Mouse (Mus musculus): ENCODE results near the gene Pax6. TPM values are rescaled to one million over a fixed set of nuclear protein-coding genes. Genes with fewer than 3 reads are reported as not detected.
A peak's percentile ranks its signal among the peaks of the same experiment; 100 is the strongest.

Gene Pax6
- total and polyA plus RNA-seq, 2 experiments from 2014 or later: 68.7 to 136 TPM

- Histone ChIP-seq H3K4me2 (ENCODE audit: low read depth, low read length) (no peak overlapping the region), H3K4me1 (ENCODE audit: insufficient read depth, low read length) (no peaks in the 10 kb centered on the region), H3K9me3 (ENCODE audit: low read length) (no peaks in the 10 kb centered on the region), H3K36me3 (ENCODE audit: insufficient read depth, low read length) (no peaks in the 10 kb centered on the region), H3K27ac (no peak overlapping the region), H3K9ac (replicated peaks; ENCODE audit: low read length) (no peak overlapping the region), H3K4me3 (ENCODE audit: low read length) (no peak overlapping the region), H3K27me3 (ENCODE audit: insufficient read depth, low read length) (no peaks in the 10 kb centered on the region)
- peak; percentile 49 for DNase-seq (ENCODE audit: low spot score)
- no peak for TF ChIP-seq CTCF (IDR thresholded peaks at IDR 0.05; ENCODE audit: low read depth)
- 48% methylated on average over 3 of the region's 3 CpGs for WGBS
- no peak for ATAC-seq
Observed at GRCm38 (mm10) chr2:105709126-105709525, 40.4 kb downstream of the Pax6 start.

GRCm38 (mm10) chr2:105710511-105710910 is 41.8 kb downstream of the Pax6 start:
- Histone ChIP-seq H3K9me3 (ENCODE audit: low read length) (no peaks in the 10 kb centered on the region), H3K4me1 (ENCODE audit: insufficient read depth, low read length) (no peaks in the 10 kb centered on the region), H3K27me3 (ENCODE audit: insufficient read depth, low read length) (no peaks in the 10 kb centered on the region), H3K9ac (replicated peaks; ENCODE audit: low read length) (no peak overlapping the region), H3K4me3 (ENCODE audit: low read length) (no peak overlapping the region), H3K27ac (no peak overlapping the region), H3K4me2 (ENCODE audit: low read depth, low read length) (no peak overlapping the region), H3K36me3 (ENCODE audit: insufficient read depth, low read length) (no peaks in the 10 kb centered on the region)
- no peak for TF ChIP-seq CTCF (IDR thresholded peaks at IDR 0.05; ENCODE audit: low read depth)
- DNase-seq (ENCODE audit: low spot score) (no peak), ATAC-seq (no peak)
- WGBS: 46% methylated on average over 3 of the region's 3 CpGs

- H3K27me3 ChIP-seq (ENCODE audit: insufficient read depth, low read length): no peaks in the 10 kb centered on the region
- DNase-seq (ENCODE audit: low spot score) (peak; percentile 71), ATAC-seq (peak; percentile 86)
- no peak overlapping the region for H3K4me3 ChIP-seq (ENCODE audit: low read length)
- no peak overlapping the region for H3K9ac ChIP-seq (replicated peaks; ENCODE audit: low read length)
- H3K4me1 ChIP-seq (ENCODE audit: insufficient read depth, low read length): no peaks in the 10 kb centered on the region
- WGBS: 40% methylated on average over 8 of the region's 8 CpGs
- H3K27ac ChIP-seq: peak overlapping the region; percentile 51
- no peak for TF ChIP-seq CTCF (IDR thresholded peaks at IDR 0.05; ENCODE audit: low read depth)
- H3K9me3 ChIP-seq (ENCODE audit: low read length): no peaks in the 10 kb centered on the region
- H3K36me3 ChIP-seq (ENCODE audit: insufficient read depth, low read length): no peaks in the 10 kb centered on the region
- H3K4me2 ChIP-seq (ENCODE audit: low read depth, low read length): no peak overlapping the region
Observed at GRCm38 (mm10) chr2:105715409-105716115, 46.9 kb downstream of the Pax6 start.

- H3K4me2 ChIP-seq (ENCODE audit: low read depth, low read length): no peak overlapping the region
- no peak for DNase-seq (ENCODE audit: low spot score)
- no peak overlapping the region for H3K27ac ChIP-seq
- no peak for TF ChIP-seq CTCF (IDR thresholded peaks at IDR 0.05; ENCODE audit: low read depth)
- no peaks in the 10 kb centered on the region for H3K4me1 ChIP-seq (ENCODE audit: insufficient read depth, low read length)
- H3K9ac ChIP-seq (replicated peaks; ENCODE audit: low read length): no peak overlapping the region
- no peaks in the 10 kb centered on the region for H3K27me3 ChIP-seq (ENCODE audit: insufficient read depth, low read length)
- H3K4me3 ChIP-seq (ENCODE audit: low read length): no peak overlapping the region
- ATAC-seq: no peak
- no peaks in the 10 kb centered on the region for H3K36me3 ChIP-seq (ENCODE audit: insufficient read depth, low read length)
- 60% methylated on average over 9 of the region's 9 CpGs for WGBS
- H3K9me3 ChIP-seq (ENCODE audit: low read length): no peaks in the 10 kb centered on the region
Observed at GRCm38 (mm10) chr2:105726657-105727056, 58.0 kb downstream of the Pax6 start.

GRCm38 (mm10) chr2:105730704-105731103 is 62.0 kb downstream of the Pax6 start:
- Histone ChIP-seq H3K27ac (no peak overlapping the region), H3K4me1 (ENCODE audit: insufficient read depth, low read length) (no peaks in the 10 kb centered on the region), H3K9me3 (ENCODE audit: low read length) (no peaks in the 10 kb centered on the region), H3K4me2 (ENCODE audit: low read depth, low read length) (no peak overlapping the region), H3K27me3 (ENCODE audit: insufficient read depth, low read length) (no peaks in the 10 kb centered on the region), H3K4me3 (ENCODE audit: low read length) (no peak overlapping the region), H3K36me3 (ENCODE audit: insufficient read depth, low read length) (no peaks in the 10 kb centered on the region), H3K9ac (replicated peaks; ENCODE audit: low read length) (no peak overlapping the region)
- WGBS: 90% methylated on average over 3 of the region's 3 CpGs
- no peak for DNase-seq (ENCODE audit: low spot score)
- TF ChIP-seq CTCF (IDR thresholded peaks at IDR 0.05; ENCODE audit: low read depth): no peak
- no peak for ATAC-seq

- Histone ChIP-seq H3K36me3 (ENCODE audit: insufficient read depth, low read length) (no peaks in the 10 kb centered on the region), H3K27me3 (ENCODE audit: insufficient read depth, low read length) (no peaks in the 10 kb centered on the region), H3K4me3 (ENCODE audit: low read length) (no peak overlapping the region), H3K9me3 (ENCODE audit: low read length) (no peaks in the 10 kb centered on the region), H3K4me2 (ENCODE audit: low read depth, low read length) (no peak overlapping the region), H3K4me1 (ENCODE audit: insufficient read depth, low read length) (no peaks in the 10 kb centered on the region), H3K27ac (no peak overlapping the region), H3K9ac (replicated peaks; ENCODE audit: low read length) (no peak overlapping the region)
- ATAC-seq (no peak), DNase-seq (ENCODE audit: low spot score) (no peak)
- TF ChIP-seq CTCF (IDR thresholded peaks at IDR 0.05; ENCODE audit: low read depth): no peak
Observed at GRCm38 (mm10) chr2:105736166-105736565, 67.5 kb downstream of the Pax6 start.

GRCm38 (mm10) chr2:105746896-105747295 is 78.2 kb downstream of the Pax6 start:
- Histone ChIP-seq H3K27ac (no peak overlapping the region), H3K9ac (replicated peaks; ENCODE audit: low read length) (no peak overlapping the region), H3K9me3 (ENCODE audit: low read length) (no peaks in the 10 kb centered on the region), H3K36me3 (ENCODE audit: insufficient read depth, low read length) (no peaks in the 10 kb centered on the region), H3K4me3 (ENCODE audit: low read length) (no peak overlapping the region), H3K4me2 (ENCODE audit: low read depth, low read length) (no peak overlapping the region), H3K27me3 (ENCODE audit: insufficient read depth, low read length) (no peaks in the 10 kb centered on the region), H3K4me1 (ENCODE audit: insufficient read depth, low read length) (no peaks in the 10 kb centered on the region)
- WGBS: 69% methylated on average over 7 of the region's 7 CpGs
- ATAC-seq: no peak
- no peak for TF ChIP-seq CTCF (IDR thresholded peaks at IDR 0.05; ENCODE audit: low read depth)
- DNase-seq (ENCODE audit: low spot score): no peak

Other genes with a start within 250 kb of the Pax6 start
- 15.9 and 22.8 TPM in 2 replicates for gene Elp4, start 235.7 kb downstream of the Pax6 start, total RNA-seq (2014; rRNA removed)
- gene Elp4, start 235.7 kb downstream of the Pax6 start, polyA plus RNA-seq (2015; fragmentation: Nextera tagmentation; extraction: Ambion mirVana): 31.0 and 35.1 TPM in 2 replicates
- 29.7 and 30.8 TPM in 2 replicates for gene Immp1l, start 235.7 kb downstream of the Pax6 start, total RNA-seq (2014; rRNA removed)
- 111 and 112 TPM in 2 replicates for gene Immp1l, start 235.7 kb downstream of the Pax6 start, polyA plus RNA-seq (2015; fragmentation: Nextera tagmentation; extraction: Ambion mirVana)

Measured in hindbrain, postnatal 0 days (tissue).